Mouse (Mus musculus) monocyte, adult 2 months (primary cell): ENCODE data around the gene Pemt.

Experiments
- DNase-seq, 2 experiments: peaks; one replicate each; pipeline ENCODE4 v3.0.0; 2022; ENCODE audit warnings: low spot score in 2 of 2, low read depth in 1 of 2

The Pemt gene

GRCm38 (mm10) chr11:60057987-60058386 lies 11.7 kb upstream of the Pemt start:
- no peak for DNase-seq

DNA sequence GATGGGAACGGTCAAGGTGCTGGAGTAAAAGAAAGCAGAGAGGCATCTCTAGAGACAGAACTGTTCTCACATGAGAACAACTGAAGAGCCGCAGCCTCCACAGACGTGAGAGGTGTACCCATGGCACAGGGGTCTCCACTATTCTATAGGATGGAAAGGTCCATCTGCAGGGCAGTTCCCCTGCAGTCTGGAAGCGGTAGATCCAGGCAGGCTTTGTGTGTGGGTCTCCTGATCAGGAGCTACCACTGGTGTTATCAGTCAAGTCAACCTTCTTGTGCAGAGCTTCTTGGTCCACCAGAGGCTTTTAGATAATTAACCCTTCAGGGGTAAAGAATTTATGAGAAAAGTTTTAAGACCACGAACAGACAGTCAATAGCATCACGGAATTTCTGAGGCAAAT lies 10.2 kb upstream of the Pemt start:
- DNase-seq, result no peak

DNA sequence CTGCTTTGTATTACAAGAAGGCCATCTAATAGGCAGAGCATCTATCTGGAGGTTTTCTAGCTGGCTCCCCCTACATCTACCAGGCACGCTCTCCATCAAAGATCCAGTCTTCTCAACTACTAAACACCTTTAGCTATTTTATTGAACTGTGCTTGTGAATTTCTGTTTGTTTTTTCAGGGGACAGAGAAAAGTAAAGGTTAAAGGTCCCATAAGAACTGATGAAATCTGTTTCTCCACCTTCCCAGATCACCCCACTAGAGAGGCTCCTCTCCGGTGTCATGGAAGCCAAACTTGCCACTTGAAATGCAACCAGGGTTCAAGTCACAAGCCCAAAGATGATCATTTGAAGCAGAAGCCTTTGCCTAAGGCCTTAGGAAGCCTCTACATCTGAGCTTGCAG lies 2.6 kb upstream of the Pemt start:
- no peak for DNase-seq

DNA sequence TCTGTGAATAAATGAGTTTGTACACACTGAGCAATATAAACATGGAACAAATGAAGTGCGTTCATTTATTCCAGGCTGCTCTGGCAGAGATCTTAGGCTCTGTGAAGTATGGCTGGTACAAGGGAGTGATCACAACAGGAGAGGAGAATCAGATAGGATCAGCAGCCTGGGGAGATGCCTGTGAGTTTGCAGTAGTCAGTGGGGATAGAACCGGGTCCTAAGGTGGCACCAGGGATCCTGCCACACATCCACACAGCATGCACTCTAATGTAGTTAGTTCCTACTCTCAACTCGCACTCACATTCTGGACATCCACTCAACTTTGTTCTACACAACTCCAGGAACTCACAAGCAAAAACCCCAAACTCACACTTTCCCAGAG lies 622 bp downstream of the Pemt start:
- no peak for DNase-seq

GRCm38 (mm10) chr11:60044777-60045176 lies 1.5 kb downstream of the Pemt start:
- DNase-seq, result no peak

DNA sequence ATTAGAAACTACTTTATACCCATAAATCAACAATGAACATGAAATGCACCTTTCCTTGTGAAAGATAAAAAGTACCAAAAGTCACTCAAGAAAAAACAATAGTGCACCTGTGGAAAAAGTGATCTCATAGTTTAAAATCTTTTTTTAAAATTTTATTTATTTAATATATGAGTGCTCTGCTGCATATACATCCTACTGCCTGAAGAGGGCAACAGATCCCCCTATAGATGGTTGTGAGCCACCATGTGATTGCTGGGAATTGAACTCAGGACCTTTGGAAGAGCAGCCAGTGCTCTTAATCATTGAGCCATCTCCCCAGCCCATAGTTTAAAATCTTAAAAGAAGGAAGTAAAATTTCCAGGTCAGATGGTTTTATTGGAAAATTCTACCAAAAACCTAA lies 4.0 kb downstream of the Pemt start:
- no peak for DNase-seq

- no peak for DNase-seq
Measured at GRCm38 (mm10) chr11:60036537-60037220, 9.6 kb downstream of the Pemt start.

DNA sequence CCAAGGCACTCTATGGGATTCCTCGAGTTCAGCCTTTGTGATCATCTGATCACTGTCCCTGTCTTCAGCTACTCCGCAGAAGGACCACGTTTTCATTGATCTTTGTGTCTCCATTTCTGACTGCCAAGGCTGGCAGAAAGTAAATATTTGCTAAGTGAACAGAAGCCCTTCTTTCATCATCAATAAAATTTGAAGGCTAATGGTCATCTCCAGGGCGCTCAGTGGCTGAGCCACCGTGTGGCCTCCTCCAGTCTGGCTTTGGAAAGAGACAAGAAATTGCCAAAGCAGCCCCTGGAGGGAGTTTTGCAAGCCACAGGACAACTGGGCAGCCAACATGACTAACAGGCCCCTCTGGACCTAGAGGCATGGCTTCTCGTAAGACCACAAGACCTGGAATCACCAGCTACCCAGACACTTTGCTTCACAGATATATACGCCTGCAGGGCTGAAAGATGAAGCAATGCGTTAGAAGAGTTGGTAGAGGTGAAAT lies 11.3 kb downstream of the Pemt start:
- no peak for DNase-seq

- DNase-seq, result no peak
Measured at GRCm38 (mm10) chr11:60034293-60034692, 12.0 kb downstream of the Pemt start.

DNA sequence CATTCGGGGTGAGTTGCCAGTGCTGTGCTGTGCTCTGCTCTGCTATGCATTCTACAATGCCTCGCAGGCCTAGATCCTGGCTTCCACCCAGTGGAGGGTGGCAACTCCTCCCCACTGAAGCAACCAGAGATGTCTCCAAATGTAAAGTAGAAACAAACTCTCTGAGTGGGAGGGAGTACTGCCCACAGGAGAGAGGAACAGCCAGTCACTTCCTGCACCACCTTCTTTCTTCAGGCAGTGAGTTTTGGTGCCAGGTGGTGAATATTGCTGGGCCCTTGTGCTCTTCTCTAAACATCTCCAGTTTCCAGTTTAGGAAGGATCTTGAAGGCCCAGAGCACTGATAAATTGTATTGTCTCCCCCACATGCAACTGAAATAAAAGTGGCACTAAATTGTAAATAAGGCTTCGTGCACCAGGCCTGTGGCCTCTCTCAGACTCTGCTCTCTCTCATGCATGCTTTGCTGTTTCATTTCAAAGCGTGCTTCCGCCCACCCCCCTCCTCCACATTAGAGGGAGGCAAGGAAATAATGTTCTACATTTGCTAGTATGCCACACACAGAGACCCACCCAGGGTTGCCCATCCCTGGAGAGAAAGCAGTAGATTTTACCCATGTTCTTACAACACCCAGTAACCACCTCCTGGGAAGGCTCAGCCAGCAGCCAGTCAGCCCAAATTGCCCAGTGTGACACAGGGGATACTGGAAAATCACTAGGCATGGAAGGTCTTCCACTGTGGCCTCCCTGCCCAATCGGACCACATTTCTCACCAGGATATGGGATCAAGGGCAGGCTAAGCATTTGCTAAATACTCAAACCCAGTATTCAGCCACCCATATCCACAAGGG lies 13.5 kb downstream of the Pemt start:
- no peak for DNase-seq

DNA sequence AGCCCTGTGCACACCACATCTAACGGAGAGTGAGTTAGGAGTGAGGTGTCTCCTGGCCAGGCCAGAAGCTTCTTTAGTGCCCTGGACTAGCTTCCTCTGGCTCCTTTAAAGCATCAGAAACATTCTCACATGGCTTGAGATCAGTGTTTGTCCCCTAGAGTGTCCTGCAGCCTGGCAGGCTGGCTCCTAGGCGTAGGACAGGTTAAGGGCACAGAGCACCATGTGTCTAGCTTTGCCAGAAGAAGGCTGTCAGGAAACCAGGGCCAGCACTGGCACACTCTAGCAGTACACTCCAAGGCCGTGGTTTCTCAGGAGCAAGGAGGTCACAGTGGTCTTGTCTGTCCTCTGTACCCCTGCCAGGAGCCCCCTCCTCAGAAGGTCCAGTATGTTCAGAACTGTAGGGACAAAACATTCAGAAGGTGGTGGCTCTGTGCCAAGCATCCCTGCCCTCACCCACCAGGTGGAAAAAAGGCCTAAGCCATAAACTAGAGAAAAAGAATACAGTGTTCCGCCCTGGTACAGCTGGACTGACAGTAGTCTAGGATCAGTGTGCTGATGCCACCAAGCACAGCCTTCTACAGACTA lies 15.4 kb downstream of the Pemt start:
- no peak for DNase-seq

- no peak for DNase-seq
Measured at GRCm38 (mm10) chr11:60029976-60030375, 16.3 kb downstream of the Pemt start.

- no peak for DNase-seq
Measured at GRCm38 (mm10) chr11:60027913-60028875, 18.1 kb downstream of the Pemt start.

GRCm38 (mm10) chr11:60027272-60027671 lies 19.0 kb downstream of the Pemt start:
- DNase-seq, result peak; percentile 45 to 55

- no peak for DNase-seq
Measured at GRCm38 (mm10) chr11:60026166-60026565, 20.1 kb downstream of the Pemt start.

GRCm38 (mm10) chr11:60021201-60021600 lies 25.1 kb downstream of the Pemt start:
- no peak for DNase-seq

DNA sequence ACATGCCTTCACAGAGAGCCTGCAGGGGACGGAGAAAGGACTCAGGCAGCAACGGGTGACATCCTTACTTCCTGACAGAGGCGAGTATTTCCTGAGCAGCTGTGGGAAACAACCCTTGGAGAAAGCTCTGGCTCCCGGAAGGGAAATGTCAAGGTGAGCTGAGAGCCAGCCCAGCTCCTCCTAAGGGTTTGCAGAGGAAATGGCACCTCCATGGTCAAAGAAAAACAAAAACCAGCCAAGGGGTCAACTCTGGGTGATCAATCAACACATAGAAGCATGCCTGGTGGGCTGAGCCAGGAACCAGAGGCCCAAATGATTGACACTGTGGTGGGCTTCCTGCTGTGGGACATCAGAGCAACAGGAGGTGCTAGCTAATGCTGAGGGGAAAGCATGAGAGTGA lies 29.6 kb downstream of the Pemt start:
- no peak for DNase-seq

DNA sequence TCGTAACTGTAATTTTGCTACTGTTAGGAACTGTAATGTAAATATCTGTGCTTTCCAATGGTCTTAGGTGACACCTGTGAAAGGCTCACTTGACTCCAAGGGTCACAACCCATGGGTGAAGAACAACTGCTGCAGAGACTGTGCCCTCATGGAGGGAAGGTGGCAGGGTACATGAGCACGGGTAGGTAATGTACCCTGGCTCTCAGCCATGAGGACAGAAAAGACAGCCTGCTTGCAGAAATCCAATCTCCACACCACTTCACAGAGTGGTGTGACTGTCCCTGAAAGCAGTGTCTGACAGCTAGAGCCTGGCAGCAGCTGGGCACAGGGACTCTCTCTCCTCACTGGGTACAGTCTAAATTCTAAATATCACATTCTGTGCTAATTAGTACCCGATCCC lies 34.8 kb downstream of the Pemt start:
- no peak for DNase-seq

DNA sequence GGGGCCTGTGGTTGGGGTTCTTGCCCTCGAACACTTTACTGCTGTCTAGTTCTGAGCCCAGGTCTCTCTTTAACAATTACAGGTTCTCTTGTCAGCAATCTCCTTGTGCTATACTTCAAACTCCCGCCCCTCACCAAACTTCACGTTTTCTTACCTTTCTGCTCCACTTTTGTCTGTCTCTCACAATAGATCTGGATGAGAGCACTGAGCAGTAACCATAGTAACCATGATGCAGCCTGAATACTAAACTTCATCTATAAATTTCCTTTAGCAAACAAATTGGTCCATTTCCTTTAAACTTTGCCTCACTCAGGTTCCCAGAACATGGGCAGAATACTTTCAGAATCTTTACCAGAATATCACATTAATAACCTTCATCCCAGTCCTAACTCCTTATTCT lies 36.8 kb downstream of the Pemt start:
- no peak for DNase-seq

DNA sequence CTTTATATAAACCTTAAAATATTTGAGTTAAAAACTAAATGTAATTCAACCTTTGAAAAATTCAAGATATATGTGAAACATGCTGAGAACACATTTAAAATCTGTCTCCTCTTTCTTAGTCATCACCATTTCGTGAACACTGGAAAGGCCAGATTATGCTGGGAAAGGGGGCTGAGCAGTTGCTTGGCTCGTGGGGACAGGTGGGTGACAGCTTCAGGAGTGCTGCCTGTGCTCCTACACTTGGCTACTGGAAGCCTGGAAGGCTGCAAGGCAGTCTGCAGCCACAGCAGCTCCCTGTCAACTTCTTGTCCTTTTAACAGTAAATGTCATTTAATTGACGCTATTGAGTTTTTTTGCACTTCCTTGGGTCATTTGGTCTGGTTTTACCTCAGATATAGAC lies 40.4 kb downstream of the Pemt start:
- DNase-seq, result no peak

- DNase-seq, result no peak
Measured at GRCm38 (mm10) chr11:60004716-60005115, 41.6 kb downstream of the Pemt start.
